Mouse (Mus musculus): ENCODE results near the gene H2-M10.4. TPM values are rescaled to one million over a fixed set of nuclear protein-coding genes. Genes with fewer than 3 reads are reported as not detected.
"Not testable (repeated sequence)": the region's sequence is repeated elsewhere in the genome, so short reads cannot be mapped to it uniquely, and the experiment has no call there.

H2-M10.4 gene
- not detected in 2 replicates for polyA plus RNA-seq (2016; fragmentation: Nextera tagmentation; extraction: Ambion mirVana)

GRCm38 (mm10) chr17:36462234-36462633, at the start of gene H2-M10.4:
TSS of gene H2-M10.4 (minus strand) at chr17:36462334.
- 90% methylated on average over 7 of the region's 7 CpGs for WGBS
- no peak within 1 kb of the TSS for H3K4me3 ChIP-seq
- no peaks in the 10 kb centered on the region for H3K36me3 ChIP-seq

GRCm38 (mm10) chr17:36503910-36504309, 41.8 kb upstream of the H2-M10.4 start:
- DNase-seq (ENCODE audit: low spot score): no peak
- Histone ChIP-seq H3K27me3 (ENCODE audit: low read depth, poor library complexity, severe bottlenecking) (no peaks in the 10 kb centered on the region), H3K27ac (replicated peaks) (no peak overlapping the region), H3K9me3 (replicated peaks) (no peaks in the 10 kb centered on the region), H3K4me1 (no peaks in the 10 kb centered on the region), H3K4me3 (no peak overlapping the region), H3K36me3 (no peaks in the 10 kb centered on the region)

More at GRCm38 (mm10) chr17:36462234-36462633, at the start of gene H2-M10.4:
- H3K9me3 ChIP-seq (replicated peaks): no peaks in the 10 kb centered on the region
- no peak within 1 kb of the TSS for H3K27ac ChIP-seq (replicated peaks)
- no peaks in the 10 kb centered on the region for H3K27me3 ChIP-seq (ENCODE audit: low read depth, poor library complexity, severe bottlenecking)
- DNase-seq (ENCODE audit: low spot score): no peak
- H3K4me1 ChIP-seq: no peaks in the 10 kb centered on the region

- H3K36me3 ChIP-seq: no peaks in the 10 kb centered on the region
- H3K4me1 ChIP-seq: no peaks in the 10 kb centered on the region
- 69% methylated on average over 1 of the region's 1 CpGs for WGBS
- H3K9me3 ChIP-seq (replicated peaks): no peaks in the 10 kb centered on the region
- H3K27ac ChIP-seq (replicated peaks): no peak overlapping the region
- H3K27me3 ChIP-seq (ENCODE audit: low read depth, poor library complexity, severe bottlenecking): no peaks in the 10 kb centered on the region
- no peak for DNase-seq (ENCODE audit: low spot score)
- no peak overlapping the region for H3K4me3 ChIP-seq
These were observed 38.3 kb upstream of the H2-M10.4 start for GRCm38 (mm10) chr17:36500435-36500834.

GRCm38 (mm10) chr17:36488181-36488580, 26.0 kb upstream of the H2-M10.4 start:
- not testable (repeated sequence) for H3K9me3 ChIP-seq (replicated peaks); H3K27me3 ChIP-seq (ENCODE audit: low read depth, poor library complexity, severe bottlenecking); H3K36me3 ChIP-seq; H3K27ac ChIP-seq (replicated peaks); H3K4me1 ChIP-seq; DNase-seq (ENCODE audit: low spot score); H3K4me3 ChIP-seq
- 95% methylated on average over 16 of the region's 16 CpGs for WGBS

DNA sequence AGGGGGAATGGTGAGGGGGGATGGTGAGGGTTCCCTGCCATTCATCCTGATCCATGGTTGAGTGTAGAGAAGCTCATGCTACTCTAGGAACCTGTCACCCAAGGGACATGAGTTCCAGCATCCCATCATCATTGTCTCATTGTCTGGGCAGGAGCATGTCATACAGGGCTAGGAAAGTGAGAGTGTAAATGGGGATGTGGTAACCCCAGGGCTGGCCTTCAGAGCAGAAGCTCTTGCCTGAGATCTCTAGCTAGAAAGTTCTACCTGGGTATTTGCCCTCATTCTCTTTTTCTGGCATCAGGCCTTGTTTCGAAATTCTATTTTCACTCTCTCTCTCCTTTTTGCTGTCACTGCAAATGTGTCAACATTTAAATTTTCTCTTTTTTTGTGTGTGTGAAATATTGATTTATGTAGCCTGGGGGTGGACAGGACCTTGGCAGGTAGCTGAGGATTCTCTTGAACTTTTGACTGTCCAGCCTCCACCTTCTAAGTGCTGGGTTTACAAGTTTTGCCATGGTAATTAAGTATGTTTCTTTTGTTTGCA, 24.6 kb upstream of the H2-M10.4 start:
- Histone ChIP-seq H3K4me3 (no peak overlapping the region), H3K27ac (replicated peaks) (no peak overlapping the region), H3K9me3 (replicated peaks) (no peaks in the 10 kb centered on the region), H3K36me3 (no peaks in the 10 kb centered on the region), H3K4me1 (no peaks in the 10 kb centered on the region), H3K27me3 (ENCODE audit: low read depth, poor library complexity, severe bottlenecking) (no peaks in the 10 kb centered on the region)
- WGBS: 95% methylated on average over 1 of the region's 1 CpGs
- DNase-seq (ENCODE audit: low spot score): no peak

DNA sequence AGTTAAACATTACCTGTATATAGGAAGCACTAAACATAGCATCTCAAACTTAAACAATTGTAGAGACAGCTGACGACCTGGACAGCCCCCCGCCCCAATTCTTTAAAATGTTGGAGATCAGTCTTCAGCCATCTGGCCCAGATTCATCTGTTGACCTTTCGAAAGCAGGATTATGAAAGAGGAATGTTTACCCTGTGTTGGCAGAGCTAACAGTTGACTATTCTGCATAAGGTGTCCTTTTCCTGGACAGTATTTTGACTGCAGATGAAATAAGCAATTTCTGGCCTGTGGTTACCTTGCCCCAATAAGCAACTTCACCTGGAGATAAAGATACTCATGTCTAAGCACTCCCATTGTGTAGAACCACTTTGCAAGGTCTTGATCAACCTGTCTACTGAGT, 21.7 kb upstream of the H2-M10.4 start:
- Histone ChIP-seq H3K27ac (replicated peaks) (no peak overlapping the region), H3K36me3 (no peaks in the 10 kb centered on the region), H3K27me3 (ENCODE audit: low read depth, poor library complexity, severe bottlenecking) (no peaks in the 10 kb centered on the region), H3K4me1 (no peaks in the 10 kb centered on the region), H3K9me3 (replicated peaks) (no peaks in the 10 kb centered on the region), H3K4me3 (no peak overlapping the region)
- DNase-seq (ENCODE audit: low spot score): no peak
- 92% methylated on average over 3 of the region's 3 CpGs for WGBS

- H3K36me3 ChIP-seq: no peaks in the 10 kb centered on the region
- H3K4me3 ChIP-seq: no peak overlapping the region
- no peaks in the 10 kb centered on the region for H3K9me3 ChIP-seq (replicated peaks)
- no peak for DNase-seq (ENCODE audit: low spot score)
- H3K27me3 ChIP-seq (ENCODE audit: low read depth, poor library complexity, severe bottlenecking): no peaks in the 10 kb centered on the region
- WGBS: 73% methylated on average over 4 of the region's 4 CpGs
- no peaks in the 10 kb centered on the region for H3K4me1 ChIP-seq
- no peak overlapping the region for H3K27ac ChIP-seq (replicated peaks)
These were observed 5.9 kb downstream of the H2-M10.4 start for GRCm38 (mm10) chr17:36456260-36456659.

DNA sequence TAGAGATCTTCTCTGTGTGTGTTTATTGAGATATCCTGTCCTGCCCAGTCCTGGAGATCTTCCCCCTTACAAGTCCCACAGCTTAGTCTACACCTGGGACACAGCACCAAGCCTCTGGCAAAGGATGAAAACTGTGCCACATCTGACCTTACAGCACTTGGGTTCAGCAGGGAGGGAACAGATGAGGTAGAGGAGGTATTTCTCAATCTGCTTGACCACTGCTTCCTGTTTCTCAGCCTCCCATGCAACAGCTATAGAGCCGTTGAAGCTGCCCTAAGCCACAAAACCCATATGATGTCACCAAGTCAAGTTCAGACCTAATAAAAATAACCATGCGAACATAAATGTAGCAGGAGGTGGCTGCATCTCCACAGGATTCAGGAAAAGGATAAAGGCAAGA, 30.7 kb downstream of the H2-M10.4 start:
- no peaks in the 10 kb centered on the region for H3K36me3 ChIP-seq
- no peak overlapping the region for H3K27ac ChIP-seq (replicated peaks)
- no peak for DNase-seq (ENCODE audit: low spot score)
- H3K4me3 ChIP-seq: no peak overlapping the region
- 90% methylated on average over 2 of the region's 2 CpGs for WGBS
- no peaks in the 10 kb centered on the region for H3K27me3 ChIP-seq (ENCODE audit: low read depth, poor library complexity, severe bottlenecking)
- no peaks in the 10 kb centered on the region for H3K4me1 ChIP-seq
- H3K9me3 ChIP-seq (replicated peaks): no peaks in the 10 kb centered on the region

DNA sequence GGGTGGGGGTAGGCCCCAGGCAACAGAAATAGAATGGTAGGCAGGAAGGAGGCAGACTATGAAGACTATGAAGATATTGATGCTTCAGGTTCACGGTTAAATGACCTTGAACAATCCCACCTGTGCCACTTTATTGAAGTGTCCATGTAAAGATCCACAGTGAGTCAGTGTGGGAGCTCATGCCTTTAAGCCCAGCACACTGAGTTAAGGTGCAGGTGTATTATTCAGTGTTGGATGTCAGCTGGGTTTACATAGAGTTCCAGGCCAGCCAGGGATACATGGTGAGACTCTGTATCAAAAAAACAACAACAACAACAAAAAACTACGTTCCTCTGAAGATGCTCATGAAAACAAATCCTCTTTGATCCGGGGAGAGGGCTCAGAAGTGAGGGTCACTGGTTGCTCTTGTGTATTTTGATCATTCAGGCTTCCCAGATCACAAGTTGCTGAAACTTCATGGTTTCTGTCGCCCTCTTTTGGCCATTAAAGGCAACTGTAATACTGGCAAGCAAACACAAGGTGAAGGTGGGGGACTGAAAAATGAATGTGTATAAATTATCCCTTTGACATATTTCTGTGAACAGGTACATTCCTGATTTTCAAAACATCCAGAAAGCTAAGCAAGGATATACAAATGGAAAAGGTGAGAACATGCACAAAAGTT, 43.9 kb downstream of the H2-M10.4 start:
- Histone ChIP-seq H3K4me1 (no peaks in the 10 kb centered on the region), H3K4me3 (no peak overlapping the region), H3K27me3 (ENCODE audit: low read depth, poor library complexity, severe bottlenecking) (no peaks in the 10 kb centered on the region), H3K36me3 (no peaks in the 10 kb centered on the region), H3K27ac (replicated peaks) (no peak overlapping the region), H3K9me3 (replicated peaks) (no peaks in the 10 kb centered on the region; the same call in 1 of the 2 replicates)
- 26% methylated on average over 4 of the region's 4 CpGs for WGBS
- DNase-seq (ENCODE audit: low spot score): no peak

GRCm38 (mm10) chr17:36417416-36417815, 44.7 kb downstream of the H2-M10.4 start:
- DNase-seq (ENCODE audit: low spot score): no peak
- 65% methylated on average over 2 of the region's 2 CpGs for WGBS

GRCm38 (mm10) chr17:36415407-36415806, 46.7 kb downstream of the H2-M10.4 start:
- no peak overlapping the region for H3K4me3 ChIP-seq
- no peaks in the 10 kb centered on the region for H3K9me3 ChIP-seq (replicated peaks)
- no peak overlapping the region for H3K27ac ChIP-seq (replicated peaks)
- WGBS: 79% methylated on average over 1 of the region's 1 CpGs
- no peaks in the 10 kb centered on the region for H3K4me1 ChIP-seq
- no peak for DNase-seq (ENCODE audit: low spot score)
- no peaks in the 10 kb centered on the region for H3K27me3 ChIP-seq (ENCODE audit: low read depth, poor library complexity, severe bottlenecking)
- no peaks in the 10 kb centered on the region for H3K36me3 ChIP-seq

More at GRCm38 (mm10) chr17:36417416-36417815, 44.7 kb downstream of the H2-M10.4 start:
- Histone ChIP-seq H3K27ac (replicated peaks) (no peak overlapping the region), H3K4me3 (no peak overlapping the region), H3K27me3 (ENCODE audit: low read depth, poor library complexity, severe bottlenecking) (no peaks in the 10 kb centered on the region), H3K4me1 (no peaks in the 10 kb centered on the region), H3K36me3 (no peaks in the 10 kb centered on the region), H3K9me3 (replicated peaks) (no peaks in the 10 kb centered on the region; the same call in 1 of the 2 replicates)

- WGBS: 96% methylated on average over 1 of the region's 1 CpGs
- no peak for DNase-seq (ENCODE audit: low spot score)
- Histone ChIP-seq H3K4me1 (no peaks in the 10 kb centered on the region), H3K27me3 (ENCODE audit: low read depth, poor library complexity, severe bottlenecking) (no peaks in the 10 kb centered on the region), H3K9me3 (replicated peaks) (no peaks in the 10 kb centered on the region), H3K36me3 (no peaks in the 10 kb centered on the region), H3K27ac (replicated peaks) (no peak overlapping the region), H3K4me3 (no peak overlapping the region)
These were observed 47.8 kb downstream of the H2-M10.4 start for GRCm38 (mm10) chr17:36414361-36414760.

All from midbrain, embryonic 10.5 days (tissue).